Mouse (Mus musculus): ENCODE results near the gene Siah2. TPM values are rescaled to one million over a fixed set of nuclear protein-coding genes. Genes with fewer than 3 reads are reported as not detected.

The Siah2 gene
- polyA plus RNA-seq, 1 experiment from 2014 or later = 8.4 TPM

DNA sequence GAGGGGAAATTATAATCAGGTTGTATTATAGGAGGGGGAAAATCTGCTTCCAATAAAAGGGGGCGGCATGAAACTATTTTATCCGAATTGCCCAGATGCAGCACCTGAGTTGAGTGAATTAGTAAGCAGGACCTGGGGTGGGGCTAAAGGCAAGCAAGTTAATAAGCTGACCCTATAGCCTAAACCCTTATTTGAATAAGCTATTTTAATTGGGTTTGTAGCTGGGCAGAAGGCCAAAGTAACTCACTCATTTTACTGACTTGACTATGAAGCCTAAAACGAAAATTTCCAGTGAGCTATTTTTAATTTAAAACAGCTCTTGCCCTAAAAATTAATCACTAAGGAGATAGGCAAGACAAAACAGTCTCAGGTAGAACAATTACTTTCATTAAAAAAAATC lies 2.5 kb downstream of the Siah2 start:
- Histone ChIP-seq H3K9ac (ENCODE audit: low read depth, low read length) (no peak overlapping the region), H3K4me1 (ENCODE audit: control insufficient read depth, insufficient read depth, low read depth, low read length) (peaks cover 16% of the 10 kb centered on the region), H3K4me2 (ENCODE audit: low read length) (peak overlapping the region; percentile 68), H3K9me3 (ENCODE audit: control insufficient read depth, low read length) (no peaks in the 10 kb centered on the region), H3K27ac (ENCODE audit: low read depth, low read length) (no peak overlapping the region), H3K27me3 (replicated peaks; ENCODE audit: control insufficient read depth, insufficient read depth, low read length) (no peaks in the 10 kb centered on the region), H3K36me3 (ENCODE audit: control insufficient read depth, insufficient read depth, low read length) (no peaks in the 10 kb centered on the region), H3K4me3 (ENCODE audit: low read length) (peak overlapping the region; percentile 5; the same call in 1 of the 2 replicates)
- 42% methylated on average over 3 of the region's 3 CpGs for WGBS
- ATAC-seq = no peak

- H3K27ac ChIP-seq (ENCODE audit: low read depth, low read length) = no peak overlapping the region
- peak overlapping the region; percentile 68 for H3K4me2 ChIP-seq (ENCODE audit: low read length)
- no peak for ATAC-seq
- 86% methylated on average over 7 of the region's 7 CpGs for WGBS
- H3K9me3 ChIP-seq (ENCODE audit: control insufficient read depth, low read length) = no peaks in the 10 kb centered on the region
- H3K36me3 ChIP-seq (ENCODE audit: control insufficient read depth, insufficient read depth, low read length) = no peaks in the 10 kb centered on the region
- H3K27me3 ChIP-seq (replicated peaks; ENCODE audit: control insufficient read depth, insufficient read depth, low read length) = no peaks in the 10 kb centered on the region
- no peak overlapping the region for H3K9ac ChIP-seq (ENCODE audit: low read depth, low read length)
- H3K4me3 ChIP-seq (ENCODE audit: low read length) = no peak overlapping the region
- peaks cover 16% of the 10 kb centered on the region for H3K4me1 ChIP-seq (ENCODE audit: control insufficient read depth, insufficient read depth, low read depth, low read length)
Measured at GRCm38 (mm10) chr3:58689105-58689504, 3.1 kb downstream of the Siah2 start.

DNA sequence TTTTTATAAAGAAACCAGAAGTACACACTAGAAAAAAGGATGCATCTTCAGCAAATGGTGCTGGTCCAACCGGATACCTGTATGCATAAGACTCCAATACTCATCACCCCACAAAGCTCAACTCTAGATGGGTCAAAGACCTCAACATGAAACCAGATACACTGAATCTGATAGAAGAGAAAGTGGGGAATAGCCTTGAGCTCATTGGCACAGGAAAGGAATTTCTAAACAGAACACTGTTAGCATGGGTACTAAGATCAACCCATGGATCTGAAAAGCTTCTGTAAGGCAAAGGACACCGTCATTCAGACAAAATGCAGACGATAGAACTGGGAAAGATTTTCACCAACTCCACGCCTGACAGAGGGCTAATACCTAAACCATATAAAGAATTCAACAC lies 3.6 kb downstream of the Siah2 start:
- no peak for ATAC-seq
- no peaks in the 10 kb centered on the region for H3K27me3 ChIP-seq (replicated peaks; ENCODE audit: control insufficient read depth, insufficient read depth, low read length)
- no peaks in the 10 kb centered on the region for H3K9me3 ChIP-seq (ENCODE audit: control insufficient read depth, low read length)
- H3K4me2 ChIP-seq (ENCODE audit: low read length) = no peak overlapping the region
- no peak overlapping the region for H3K9ac ChIP-seq (ENCODE audit: low read depth, low read length)
- 91% methylated on average over 4 of the region's 4 CpGs for WGBS
- H3K36me3 ChIP-seq (ENCODE audit: control insufficient read depth, insufficient read depth, low read length) = no peaks in the 10 kb centered on the region
- peaks cover 16% of the 10 kb centered on the region for H3K4me1 ChIP-seq (ENCODE audit: control insufficient read depth, insufficient read depth, low read depth, low read length)
- no peak overlapping the region for H3K27ac ChIP-seq (ENCODE audit: low read depth, low read length)
- H3K4me3 ChIP-seq (ENCODE audit: low read length) = no peak overlapping the region

DNA sequence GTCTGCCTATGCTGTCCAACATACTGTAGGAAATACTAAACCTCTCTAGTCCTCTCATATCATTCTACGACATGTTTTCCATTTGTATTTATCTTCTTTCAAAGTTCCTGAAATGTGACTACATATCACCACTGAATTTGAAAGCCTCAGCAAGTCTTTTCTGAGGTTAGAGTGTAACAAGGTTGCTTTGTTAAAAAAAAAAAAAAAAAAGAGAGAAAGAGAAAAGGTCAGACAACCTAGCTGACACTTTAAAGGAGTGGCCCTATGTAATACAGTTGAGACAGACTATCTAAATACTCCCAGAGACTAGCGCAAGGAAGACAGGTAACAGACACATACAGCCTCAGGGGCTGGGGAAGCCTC lies 5.3 kb downstream of the Siah2 start:
- no peaks in the 10 kb centered on the region for H3K27me3 ChIP-seq (replicated peaks; ENCODE audit: control insufficient read depth, insufficient read depth, low read length)
- H3K4me1 ChIP-seq (ENCODE audit: control insufficient read depth, insufficient read depth, low read depth, low read length) = peaks cover 12% of the 10 kb centered on the region
- WGBS = 97% methylated on average over 2 of the region's 2 CpGs
- no peak for ATAC-seq
- H3K4me2 ChIP-seq (ENCODE audit: low read length) = no peak overlapping the region
- H3K9me3 ChIP-seq (ENCODE audit: control insufficient read depth, low read length) = no peaks in the 10 kb centered on the region
- H3K4me3 ChIP-seq (ENCODE audit: low read length) = no peak overlapping the region
- H3K9ac ChIP-seq (ENCODE audit: low read depth, low read length) = no peak overlapping the region
- H3K36me3 ChIP-seq (ENCODE audit: control insufficient read depth, insufficient read depth, low read length) = no peaks in the 10 kb centered on the region
- no peak overlapping the region for H3K27ac ChIP-seq (ENCODE audit: low read depth, low read length)

DNA sequence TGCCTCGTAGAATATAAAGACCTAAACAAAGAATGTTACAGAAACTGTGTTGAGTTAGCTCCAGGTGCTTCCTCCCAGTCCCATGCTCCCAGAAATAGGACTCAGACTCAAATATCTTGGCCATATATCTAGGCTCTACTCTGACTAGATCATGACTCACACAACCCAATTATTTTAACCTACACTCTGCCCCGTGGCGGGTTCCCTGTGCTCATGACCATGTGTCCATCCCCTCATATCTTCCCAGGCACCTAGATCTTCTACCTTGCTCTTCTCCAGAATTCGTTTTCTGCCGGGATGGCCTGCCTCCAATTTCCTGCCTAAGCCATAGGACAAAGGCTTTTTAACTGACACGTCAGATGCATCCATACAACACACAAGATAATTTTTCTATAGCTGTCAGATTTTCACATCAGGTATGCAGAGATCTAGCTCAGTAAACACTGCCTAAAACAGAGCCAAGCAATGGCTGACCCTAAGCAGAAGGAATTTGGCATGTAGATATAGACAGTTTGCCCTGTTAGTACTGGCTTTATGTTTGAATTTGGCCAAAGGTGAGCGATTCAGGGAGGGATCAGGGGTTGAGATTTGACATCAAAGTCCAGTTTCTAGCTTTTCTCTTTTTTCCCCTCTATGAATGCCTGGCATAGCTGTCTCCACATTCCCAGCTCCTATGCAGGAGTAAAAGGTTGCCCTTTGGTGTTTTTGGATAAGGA lies 5.8 kb downstream of the Siah2 start:
- H3K4me1 ChIP-seq (ENCODE audit: control insufficient read depth, insufficient read depth, low read depth, low read length) = peaks cover 12% of the 10 kb centered on the region
- no peak overlapping the region for H3K4me2 ChIP-seq (ENCODE audit: low read length)
- no peak overlapping the region for H3K4me3 ChIP-seq (ENCODE audit: low read length)
- no peak overlapping the region for H3K27ac ChIP-seq (ENCODE audit: low read depth, low read length)
- no peaks in the 10 kb centered on the region for H3K9me3 ChIP-seq (ENCODE audit: control insufficient read depth, low read length)
- H3K9ac ChIP-seq (ENCODE audit: low read depth, low read length) = no peak overlapping the region
- no peaks in the 10 kb centered on the region for H3K36me3 ChIP-seq (ENCODE audit: control insufficient read depth, insufficient read depth, low read length)
- no peaks in the 10 kb centered on the region for H3K27me3 ChIP-seq (replicated peaks; ENCODE audit: control insufficient read depth, insufficient read depth, low read length)
- WGBS = 86% methylated on average over 7 of the region's 7 CpGs
- no peak for ATAC-seq

DNA sequence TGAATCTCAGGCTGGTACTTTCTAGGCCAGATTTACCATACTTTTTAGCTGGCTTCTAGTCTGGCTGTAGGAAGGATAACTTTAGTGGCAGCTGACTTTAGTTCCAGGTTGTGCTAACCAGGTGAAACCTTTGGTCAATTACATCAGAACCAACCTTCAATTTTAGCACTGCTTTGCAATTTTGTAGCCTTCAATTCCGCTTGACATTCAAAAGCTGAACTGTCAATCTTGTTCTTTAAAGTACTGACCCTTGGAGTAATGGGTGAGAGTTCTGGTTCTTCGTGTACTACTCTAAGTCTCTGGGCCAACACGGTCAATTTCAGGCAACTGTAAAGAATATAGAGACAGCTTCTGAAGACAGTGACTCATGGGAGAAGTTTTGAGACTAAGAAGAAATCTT lies 6.8 kb downstream of the Siah2 start:
- Histone ChIP-seq H3K9ac (ENCODE audit: low read depth, low read length) (no peak overlapping the region), H3K9me3 (ENCODE audit: control insufficient read depth, low read length) (no peaks in the 10 kb centered on the region), H3K4me1 (ENCODE audit: control insufficient read depth, insufficient read depth, low read depth, low read length) (peaks cover 16% of the 10 kb centered on the region), H3K4me2 (ENCODE audit: low read length) (no peak overlapping the region), H3K27ac (ENCODE audit: low read depth, low read length) (no peak overlapping the region), H3K27me3 (replicated peaks; ENCODE audit: control insufficient read depth, insufficient read depth, low read length) (no peaks in the 10 kb centered on the region), H3K36me3 (ENCODE audit: control insufficient read depth, insufficient read depth, low read length) (no peaks in the 10 kb centered on the region), H3K4me3 (ENCODE audit: low read length) (no peak overlapping the region)
- WGBS = 94% methylated on average over 3 of the region's 3 CpGs
- no peak for ATAC-seq

DNA sequence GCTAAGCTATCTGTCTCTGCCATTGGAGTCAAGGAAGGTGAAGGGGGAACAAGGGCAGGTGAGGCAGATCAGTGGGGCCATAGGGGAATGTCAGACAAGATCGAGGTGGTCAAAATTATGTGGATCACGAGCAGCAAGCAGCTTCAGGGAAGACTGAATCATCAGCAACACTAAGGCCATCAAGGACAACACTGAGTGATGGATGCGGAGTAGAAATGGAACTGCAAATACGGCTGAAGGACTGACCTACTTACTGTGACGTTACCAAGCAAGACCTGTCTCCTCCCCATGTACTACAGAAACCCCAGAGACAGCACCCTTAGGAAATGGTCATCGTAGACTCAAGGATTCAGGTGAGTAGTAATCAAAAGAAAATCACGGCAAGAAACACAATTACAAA lies 8.9 kb downstream of the Siah2 start:
- no peak for ATAC-seq
- WGBS = 84% methylated on average over 7 of the region's 7 CpGs
- no peak overlapping the region for H3K9ac ChIP-seq (ENCODE audit: low read depth, low read length)
- H3K4me2 ChIP-seq (ENCODE audit: low read length) = no peak overlapping the region
- no peak overlapping the region for H3K4me3 ChIP-seq (ENCODE audit: low read length)
- H3K27ac ChIP-seq (ENCODE audit: low read depth, low read length) = no peak overlapping the region
- H3K4me1 ChIP-seq (ENCODE audit: control insufficient read depth, insufficient read depth, low read depth, low read length) = peaks cover 14% of the 10 kb centered on the region
- no peaks in the 10 kb centered on the region for H3K9me3 ChIP-seq (ENCODE audit: control insufficient read depth, low read length)
- no peaks in the 10 kb centered on the region for H3K27me3 ChIP-seq (replicated peaks; ENCODE audit: control insufficient read depth, insufficient read depth, low read length)
- H3K36me3 ChIP-seq (ENCODE audit: control insufficient read depth, insufficient read depth, low read length) = no peaks in the 10 kb centered on the region

DNA sequence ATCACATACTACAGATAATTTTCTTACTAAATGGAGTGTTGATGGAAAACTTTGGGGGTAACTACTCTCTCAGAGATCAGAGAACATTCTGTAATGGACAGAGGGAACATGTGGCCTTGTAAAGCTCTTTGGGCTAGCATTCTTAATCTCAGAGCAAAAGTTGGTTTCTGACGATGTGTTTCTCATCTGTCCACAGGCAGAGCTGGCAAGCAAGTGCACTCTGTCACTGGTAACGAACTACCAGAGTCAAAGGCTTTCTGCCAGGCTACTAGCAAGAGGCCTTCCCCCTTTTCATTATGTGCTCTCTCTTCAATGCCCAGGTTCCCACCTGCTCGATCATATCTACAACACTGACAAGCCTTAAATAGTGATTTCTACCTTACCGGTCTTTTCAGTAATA lies 9.9 kb downstream of the Siah2 start:
- no peak overlapping the region for H3K4me2 ChIP-seq (ENCODE audit: low read length)
- ATAC-seq = no peak
- 74% methylated on average over 4 of the region's 4 CpGs for WGBS

GRCm38 (mm10) chr3:58681831-58682230 lies 10.4 kb downstream of the Siah2 start:
- Histone ChIP-seq H3K9ac (ENCODE audit: low read depth, low read length) (no peak overlapping the region), H3K4me3 (ENCODE audit: low read length) (no peak overlapping the region), H3K36me3 (ENCODE audit: control insufficient read depth, insufficient read depth, low read length) (no peaks in the 10 kb centered on the region), H3K27me3 (replicated peaks; ENCODE audit: control insufficient read depth, insufficient read depth, low read length) (no peaks in the 10 kb centered on the region), H3K27ac (ENCODE audit: low read depth, low read length) (no peak overlapping the region), H3K4me1 (ENCODE audit: control insufficient read depth, insufficient read depth, low read depth, low read length) (peaks cover 16% of the 10 kb centered on the region), H3K4me2 (ENCODE audit: low read length) (no peak overlapping the region), H3K9me3 (ENCODE audit: control insufficient read depth, low read length) (no peaks in the 10 kb centered on the region)
- 54% methylated on average over 2 of the region's 2 CpGs for WGBS
- ATAC-seq = no peak

More for the DNA sequence above, 9.9 kb downstream of the Siah2 start:
- no peak overlapping the region for H3K9ac ChIP-seq (ENCODE audit: low read depth, low read length)
- peaks cover 15% of the 10 kb centered on the region for H3K4me1 ChIP-seq (ENCODE audit: control insufficient read depth, insufficient read depth, low read depth, low read length)
- no peaks in the 10 kb centered on the region for H3K9me3 ChIP-seq (ENCODE audit: control insufficient read depth, low read length)
- no peak overlapping the region for H3K27ac ChIP-seq (ENCODE audit: low read depth, low read length)
- no peaks in the 10 kb centered on the region for H3K36me3 ChIP-seq (ENCODE audit: control insufficient read depth, insufficient read depth, low read length)
- H3K27me3 ChIP-seq (replicated peaks; ENCODE audit: control insufficient read depth, insufficient read depth, low read length) = no peaks in the 10 kb centered on the region
- no peak overlapping the region for H3K4me3 ChIP-seq (ENCODE audit: low read length)
